Mouse (Mus musculus) CH12.LX (cell line): ENCODE data around the gene Afdn. TPM values are rescaled to one million over a fixed set of nuclear protein-coding genes. Genes with fewer than 3 reads are reported as not detected.

Experiments
- DNase-seq: peaks from one replicate; pipeline ENCODE4 v3.0.0-alpha.2; 2013; ENCODE audit errors: extremely low read depth
- H3K27ac ChIP-seq: 2 replicates; pipeline ENCODE4 v1.5.1; 2012; ENCODE audit warnings: low read depth, mild to moderate bottlenecking, control low read depth, moderate library complexity; ENCODE audit not compliant: insufficient read depth
- H3K27me3 ChIP-seq: replicated peaks from 2 replicates; pipeline ENCODE3; 2012; ENCODE audit warnings: inconsistent platforms
- H3K36me3 ChIP-seq, 2 experiments: replicated peaks in 1 of 2; 2 replicates each; pipeline versions ENCODE3 to v1.6.1; 2012; ENCODE audit warnings: inconsistent platforms in 1 of 2, low read length in 1 of 2, mild to moderate bottlenecking in 1 of 2, mixed read lengths in 1 of 2, moderate library complexity in 1 of 2; ENCODE audit not compliant: control insufficient read depth in 1 of 2, insufficient read depth in 1 of 2
- H3K4me1 ChIP-seq, 2 experiments: 2 replicates each; pipeline ENCODE4 v1.6.1; 2012; ENCODE audit warnings: inconsistent platforms in 1 of 2, moderate library complexity in 1 of 2; ENCODE audit not compliant: insufficient read depth in 2 of 2, control insufficient read depth in 1 of 2
- H3K4me2 ChIP-seq: 2 replicates; pipeline ENCODE4 v1.6.1; 2012; ENCODE audit warnings: low read depth, mild to moderate bottlenecking, control low read depth; ENCODE audit not compliant: poor library complexity, insufficient read depth, severe bottlenecking
- H3K4me3 ChIP-seq, 3 experiments: fragments of 150-350 bp in 1 of 3; sonication (generic) in 1 of 3; replicated peaks in 1 of 3; 2 replicates each; pipeline versions ENCODE3 to v1.5.1; 2011 to 2012; ENCODE audit warnings: low read depth in 2 of 3, low read length in 2 of 3, mild to moderate bottlenecking in 2 of 3, moderate library complexity in 2 of 3, control low read depth in 1 of 3, improper control_type of control experiment in 1 of 3, inconsistent platforms in 1 of 3, mixed read lengths in 1 of 3; ENCODE audit not compliant: poor library complexity in 1 of 3
- H3K79me2 ChIP-seq: replicated peaks from 2 replicates; pipeline ENCODE4 v1.6.1; 2012; ENCODE audit warnings: mild to moderate bottlenecking, moderate library complexity; ENCODE audit not compliant: control insufficient read depth, poor library complexity, insufficient read depth, severe bottlenecking; ENCODE audit errors: extremely low read depth
- H3K9ac ChIP-seq: 2 replicates; pipeline ENCODE4 v1.6.1; 2012; ENCODE audit warnings: low read depth, mild to moderate bottlenecking, control low read depth, moderate library complexity; ENCODE audit not compliant: insufficient read depth
- H3K9me3 ChIP-seq: replicated peaks from 2 replicates; pipeline ENCODE3; 2012; ENCODE audit warnings: low read length, inconsistent platforms, mixed read lengths
- BHLHE40 ChIP-seq: IDR thresholded peaks from 2 replicates; pipeline ENCODE4 v1.6.1; 2011; ENCODE audit warnings: mild to moderate bottlenecking, low read depth, low read length, improper control_type of control experiment
- CHD1 ChIP-seq: IDR thresholded peaks from 2 replicates; pipeline ENCODE4 v1.6.1; 2012; ENCODE audit warnings: low read depth, low read length, improper control_type of control experiment, inconsistent platforms
- ELF1 ChIP-seq: IDR thresholded peaks from 2 replicates; pipeline ENCODE4 v1.6.1; 2014; ENCODE audit warnings: low read depth, mild to moderate bottlenecking, inconsistent platforms, low read length, improper control_type of control experiment
- HCFC1 ChIP-seq: IDR thresholded peaks from 2 replicates; pipeline ENCODE4 v1.6.1; 2012; ENCODE audit warnings: low read depth, mild to moderate bottlenecking, inconsistent platforms, low read length, improper control_type of control experiment
- JUN ChIP-seq: IDR thresholded peaks from 2 replicates; pipeline ENCODE4 v1.6.1; 2011; ENCODE audit warnings: low read depth, mild to moderate bottlenecking, low read length, improper control_type of control experiment, moderate library complexity; ENCODE audit not compliant: insufficient read depth
- JUND ChIP-seq: conservative IDR thresholded peaks from 2 replicates; pipeline ENCODE4 v1.6.1; 2011; ENCODE audit warnings: low read depth, low read length, improper control_type of control experiment
- KAT2A ChIP-seq: IDR thresholded peaks from 2 replicates; pipeline ENCODE4 v1.6.1; 2012; ENCODE audit warnings: low read length, improper control_type of control experiment, inconsistent platforms; ENCODE audit not compliant: insufficient replicate concordance
- MAFK ChIP-seq: IDR thresholded peaks from 2 replicates; pipeline ENCODE4 v1.6.1; 2011; ENCODE audit warnings: low read length, improper control_type of control experiment; ENCODE audit not compliant: insufficient replicate concordance
- MAX ChIP-seq: IDR thresholded peaks from 2 replicates; pipeline ENCODE4 v1.6.1; 2011; ENCODE audit warnings: low read length, improper control_type of control experiment
- MXI1 ChIP-seq: IDR thresholded peaks from 2 replicates; pipeline ENCODE4 v1.6.1; 2011; ENCODE audit warnings: mild to moderate bottlenecking, low read depth, low read length, improper control_type of control experiment
- NRF1 ChIP-seq: IDR thresholded peaks from 2 replicates; pipeline ENCODE4 v1.6.1; 2014; ENCODE audit warnings: low read depth, mild to moderate bottlenecking, inconsistent platforms, low read length, improper control_type of control experiment, moderate library complexity
- POLR2A ChIP-seq: IDR thresholded peaks from 2 replicates; pipeline ENCODE4 v1.6.1; 2011; ENCODE audit warnings: low read depth, mild to moderate bottlenecking, improper control_type of control experiment, low read length
- POLR2AphosphoS2 ChIP-seq: IDR thresholded peaks from 2 replicates; pipeline ENCODE4 v1.6.1; 2011; ENCODE audit warnings: low read depth, low read length, improper control_type of control experiment
- RAD21 ChIP-seq: IDR thresholded peaks from 2 replicates; pipeline ENCODE4 v1.6.1; 2011; ENCODE audit warnings: low read depth, mild to moderate bottlenecking, low read length, improper control_type of control experiment, moderate library complexity
- RCOR1 ChIP-seq: conservative IDR thresholded peaks from 2 replicates; pipeline ENCODE4 v1.6.1; 2012; ENCODE audit warnings: low read depth, mild to moderate bottlenecking, inconsistent platforms, low read length, improper control_type of control experiment
- SIN3A ChIP-seq: IDR thresholded peaks from 2 replicates; pipeline ENCODE4 v1.6.1; 2012; ENCODE audit warnings: low read length, improper control_type of control experiment, inconsistent platforms
- TBP ChIP-seq: conservative IDR thresholded peaks from 2 replicates; pipeline ENCODE4 v1.6.1; 2011; ENCODE audit warnings: low read depth, low read length, improper control_type of control experiment
- UBTF ChIP-seq: IDR thresholded peaks from 2 replicates; pipeline ENCODE4 v1.6.1; 2012; ENCODE audit warnings: low read depth, mild to moderate bottlenecking, inconsistent platforms, low read length, improper control_type of control experiment, moderate library complexity
- USF1 ChIP-seq: IDR thresholded peaks from 2 replicates; pipeline ENCODE4 v1.6.1; 2014; ENCODE audit warnings: low read depth, mild to moderate bottlenecking, inconsistent platforms, low read length, improper control_type of control experiment
- ZC3H11A ChIP-seq: IDR thresholded peaks from 2 replicates; pipeline ENCODE4 v1.6.1; 2012; ENCODE audit warnings: low read depth, mild to moderate bottlenecking, inconsistent platforms, low read length, improper control_type of control experiment
- ZKSCAN1 ChIP-seq: IDR thresholded peaks from 2 replicates; pipeline ENCODE4 v1.6.1; 2012; ENCODE audit warnings: low read depth, inconsistent platforms, low read length, improper control_type of control experiment, borderline replicate concordance
- ZNF384 ChIP-seq: IDR thresholded peaks from 2 replicates; pipeline ENCODE4 v1.6.1; 2012; ENCODE audit warnings: low read depth, low read length, improper control_type of control experiment, inconsistent platforms
- dilution Hi-C: fragments of 300-500 bp; cut with MboI; formaldehyde crosslinking; loops from 2 replicates; pipeline ENCODE4 v1.14.3; 2020; ENCODE audit warnings: low sequenced_read_pairs; ENCODE audit not compliant: extremely low pct_unique_long_range_greater_than_20kb, extremely low pct_ligation_motif_present
- in situ Hi-C: fragments of 300-500 bp; cut with MboI; formaldehyde crosslinking; loops from 3 replicates; pipeline ENCODE4 v1.14.3; 2019; ENCODE audit warnings: low sequenced_read_pairs, low pct_ligation_motif_present, low pct_unique_long_range_greater_than_20kb, mixed read lengths
- polyA plus RNA-seq: library from polyadenylated mRNA; unstranded; fragments of >175 nt; gene quantifications from 2 replicates; pipeline ENCODE4 v1.2.1, GENCODE M21; 2012; ENCODE audit warnings: low read depth; ENCODE audit not compliant: insufficient read length
- total RNA-seq, 2 experiments: library from RNA; depleted of rRNA; stranded (reverse); fragments of 300-350 nt in 1 of 2; fragments of >200 nt in 1 of 2; gene quantifications; 2 replicates each; pipeline ENCODE4 v1.2.3; 2012 to 2014

Gene Afdn
- total and polyA plus RNA-seq, 3 experiments = 11.5 to 18.3 (median 18.0) TPM

GRCm38 (mm10) chr17:13797691-13798090, 37.4 kb downstream of the Afdn start:
- DNase-seq = no peak
- in situ Hi-C loops = no loop called here

GRCm38 (mm10) chr17:13802836-13803408, 42.6 kb downstream of the Afdn start:
- DNase-seq = no peak
- no peaks in the 10 kb centered on the region for H3K27me3 ChIP-seq
- no peak overlapping the region for H3K27ac ChIP-seq
- no peaks in the 10 kb centered on the region for H3K79me2 ChIP-seq
- no peak for TF ChIP-seq HCFC1
- TF ChIP-seq UBTF = no peak
- no peak for TF ChIP-seq POLR2AphosphoS2
- TF ChIP-seq ZKSCAN1 = no peak
- dilution Hi-C loops (no loop called here), in situ Hi-C loops (no loop called here)
- H3K36me3 ChIP-seq = peaks cover 0 to 7% of the 10 kb centered on the region in 2 experiments
- no peak overlapping the region for H3K9ac ChIP-seq
- no peaks in the 10 kb centered on the region for H3K9me3 ChIP-seq
- no peak overlapping the region for H3K4me3 ChIP-seq
- no peak overlapping the region for H3K4me2 ChIP-seq
- peaks cover 0 to 12% of the 10 kb centered on the region in 2 experiments; a peak in 1 of 4 replicates for H3K4me1 ChIP-seq

More at GRCm38 (mm10) chr17:13797691-13798090, 37.4 kb downstream of the Afdn start:
- H3K4me3 ChIP-seq = no peak overlapping the region
- no peak overlapping the region for H3K4me2 ChIP-seq
- no peaks in the 10 kb centered on the region for H3K36me3 ChIP-seq
- no peak for TF ChIP-seq KAT2A
- no peak for TF ChIP-seq HCFC1
- no peak for TF ChIP-seq MAX
- no peak for TF ChIP-seq ZNF384
- no peak for TF ChIP-seq POLR2AphosphoS2
- TF ChIP-seq CHD1 = no peak
- no peak for TF ChIP-seq TBP
- no peak for TF ChIP-seq SIN3A
- no peak for TF ChIP-seq ZC3H11A
- TF ChIP-seq MXI1 = no peak
- TF ChIP-seq POLR2A = no peak
- no peaks in the 10 kb centered on the region for H3K9me3 ChIP-seq
- H3K9ac ChIP-seq = no peak overlapping the region
- H3K27ac ChIP-seq = no peak overlapping the region
- no peaks in the 10 kb centered on the region for H3K27me3 ChIP-seq
- peaks cover 0 to 4% of the 10 kb centered on the region in 2 experiments; a peak in 1 of 4 replicates for H3K4me1 ChIP-seq
- no peaks in the 10 kb centered on the region for H3K79me2 ChIP-seq
- dilution Hi-C loops = no loop called here

- H3K79me2 ChIP-seq = no peaks in the 10 kb centered on the region
- dilution Hi-C loops (no loop called here), in situ Hi-C loops (no loop called here)
- H3K9ac ChIP-seq = no peak overlapping the region
- H3K4me2 ChIP-seq = no peak overlapping the region
- TF ChIP-seq MAX (no peak), RCOR1 (no peak), USF1 (no peak), RAD21 (no peak), NRF1 (no peak), BHLHE40 (no peak), MAFK (no peak), ELF1 (no peak), JUND (no peak), JUN (no peak)
- H3K4me3 ChIP-seq = no peak overlapping the region
- peaks cover 0 to 9% of the 10 kb centered on the region in 2 experiments; a peak in 1 of 4 replicates for H3K4me1 ChIP-seq
- no peaks in the 10 kb centered on the region for H3K27me3 ChIP-seq
- H3K36me3 ChIP-seq = peaks cover 0 to 14% of the 10 kb centered on the region in 2 experiments
- DNase-seq = no peak
- no peak overlapping the region for H3K27ac ChIP-seq
- no peaks in the 10 kb centered on the region for H3K9me3 ChIP-seq
Measured at GRCm38 (mm10) chr17:13806016-13806415, 45.7 kb downstream of the Afdn start.
